Mouse (Mus musculus): ENCODE measurements around the gene Ttf1. TPM values are rescaled to one million over a fixed set of nuclear protein-coding genes. Genes with fewer than 3 reads are reported as not detected.
A peak's percentile ranks its signal among the peaks of the same experiment; 100 is the strongest.

Gene Ttf1
- polyA plus RNA-seq, 1 experiment, result 0.28 TPM

DNA sequence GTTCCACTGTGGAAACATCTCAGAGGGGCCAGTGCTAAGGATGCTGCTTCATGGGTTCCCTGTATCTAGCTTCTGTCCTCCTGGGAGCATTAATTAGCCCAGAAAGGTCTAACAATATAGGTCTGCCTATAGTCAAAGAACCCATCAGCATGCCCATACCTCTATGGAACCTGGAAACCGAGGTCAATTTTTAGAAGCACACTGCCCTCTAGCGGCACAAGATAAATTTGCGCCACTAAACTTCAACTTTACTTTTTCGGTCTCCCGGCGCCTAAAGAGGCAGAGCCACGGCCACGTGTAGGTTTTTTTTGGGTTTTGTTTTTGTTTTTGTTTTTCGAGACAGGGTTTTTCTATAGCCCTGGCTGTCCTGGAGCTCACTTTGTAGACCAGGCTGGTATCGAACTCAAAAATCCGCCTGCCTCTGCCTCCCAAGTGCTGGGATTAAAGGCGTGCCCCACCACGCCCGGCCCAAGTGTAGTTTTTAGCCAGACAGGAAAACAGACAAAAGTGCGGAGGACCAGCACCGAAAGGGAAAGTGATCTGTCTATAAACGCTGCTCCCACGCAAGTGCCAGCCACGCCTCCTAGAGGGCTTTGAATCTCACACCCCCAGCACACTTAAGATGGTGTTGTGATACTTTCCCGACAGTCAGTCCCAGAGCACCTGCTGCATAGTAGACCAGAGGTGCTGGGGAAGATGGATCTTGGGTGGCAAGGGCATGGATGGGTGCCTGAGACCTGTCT lies 6.1 kb upstream of the Ttf1 start:
- TF ChIP-seq TAL1 (IDR thresholded peaks at IDR 0.05; ENCODE audit: low read length) (no peak), GATA1 (IDR thresholded peaks at IDR 0.05; ENCODE audit: low read length) (no peak)
- Histone ChIP-seq H3K4me1 (ENCODE audit: control insufficient read depth) (peaks cover 13% of the 10 kb centered on the region), H3K9me3 (ENCODE audit: control insufficient read depth, low read length) (peaks cover 2% of the 10 kb centered on the region; the same call in 1 of the 2 replicates), H3K36me3 (ENCODE audit: control insufficient read depth) (no peaks in the 10 kb centered on the region), H3K27me3 (ENCODE audit: control insufficient read depth) (peaks cover 53% of the 10 kb centered on the region), H3K4me3 (replicated peaks) (peak overlapping the region; percentile 54)

DNA sequence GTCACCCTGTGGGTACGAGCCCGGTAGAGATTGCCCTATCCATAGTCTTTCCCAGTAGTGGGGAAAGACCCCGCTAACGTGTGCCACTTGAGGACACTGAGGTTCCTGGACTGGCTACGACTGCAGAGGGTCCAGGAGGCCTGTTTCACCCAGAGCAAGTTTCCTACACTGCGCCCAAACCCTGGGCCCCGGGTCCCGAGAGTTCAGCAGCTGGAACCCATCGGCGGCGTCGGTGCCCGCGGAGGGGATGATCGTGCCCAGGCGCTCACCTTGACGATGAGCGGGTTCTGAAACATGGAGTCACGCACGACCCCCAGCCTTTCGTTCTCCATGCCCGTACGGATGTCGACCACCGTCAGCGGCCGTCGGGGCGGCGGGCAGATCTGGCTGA lies 5.5 kb upstream of the Ttf1 start:
- no peaks in the 10 kb centered on the region for H3K36me3 ChIP-seq (ENCODE audit: control insufficient read depth)
- no peak for TF ChIP-seq TAL1 (IDR thresholded peaks at IDR 0.05; ENCODE audit: low read length)
- no peak for TF ChIP-seq GATA1 (IDR thresholded peaks at IDR 0.05; ENCODE audit: low read length)

GRCm38 (mm10) chr2:29054991-29055390 lies 5.1 kb upstream of the Ttf1 start, which contains the start of gene Cfap77:
Cfap77 (minus strand) TSS chr2:29055066.
- TF ChIP-seq GATA1 (IDR thresholded peaks at IDR 0.05; ENCODE audit: low read length) (no peak), TAL1 (IDR thresholded peaks at IDR 0.05; ENCODE audit: low read length) (no peak)
- peaks cover 53% of the 10 kb centered on the region for H3K27me3 ChIP-seq (ENCODE audit: control insufficient read depth)
- no peaks in the 10 kb centered on the region for H3K36me3 ChIP-seq (ENCODE audit: control insufficient read depth)
- H3K4me1 ChIP-seq (ENCODE audit: control insufficient read depth), result peaks cover 17% of the 10 kb centered on the region
- H3K9me3 ChIP-seq (ENCODE audit: control insufficient read depth, low read length), result peaks cover 2% of the 10 kb centered on the region; the same call in 1 of the 2 replicates
- H3K4me3 ChIP-seq (replicated peaks), result peak within 1 kb of the TSS; percentile 54

More for the DNA sequence above, 5.5 kb upstream of the Ttf1 start:
- Histone ChIP-seq H3K27me3 (ENCODE audit: control insufficient read depth) (peaks cover 53% of the 10 kb centered on the region), H3K9me3 (ENCODE audit: control insufficient read depth, low read length) (peaks cover 2% of the 10 kb centered on the region; the same call in 1 of the 2 replicates), H3K4me3 (replicated peaks) (peak overlapping the region; percentile 54), H3K4me1 (ENCODE audit: control insufficient read depth) (peaks cover 15% of the 10 kb centered on the region)

GRCm38 (mm10) chr2:29065796-29066195 lies 5.7 kb downstream of the Ttf1 start:
- TF ChIP-seq TAL1 (IDR thresholded peaks at IDR 0.05; ENCODE audit: low read length) (no peak), GATA1 (IDR thresholded peaks at IDR 0.05; ENCODE audit: low read length) (no peak)
- Histone ChIP-seq H3K4me1 (ENCODE audit: control insufficient read depth) (peaks cover 18% of the 10 kb centered on the region), H3K4me3 (replicated peaks) (no peak overlapping the region), H3K9me3 (ENCODE audit: control insufficient read depth, low read length) (no peaks in the 10 kb centered on the region), H3K36me3 (ENCODE audit: control insufficient read depth) (peaks cover 68% of the 10 kb centered on the region), H3K27me3 (ENCODE audit: control insufficient read depth) (no peaks in the 10 kb centered on the region)

GRCm38 (mm10) chr2:29066410-29066809 lies 6.3 kb downstream of the Ttf1 start:
- no peaks in the 10 kb centered on the region for H3K27me3 ChIP-seq (ENCODE audit: control insufficient read depth)
- no peaks in the 10 kb centered on the region for H3K9me3 ChIP-seq (ENCODE audit: control insufficient read depth, low read length)
- H3K4me3 ChIP-seq (replicated peaks), result no peak overlapping the region
- no peak for TF ChIP-seq GATA1 (IDR thresholded peaks at IDR 0.05; ENCODE audit: low read length)
- TF ChIP-seq TAL1 (IDR thresholded peaks at IDR 0.05; ENCODE audit: low read length), result no peak
- H3K4me1 ChIP-seq (ENCODE audit: control insufficient read depth), result peaks cover 12% of the 10 kb centered on the region
- peaks cover 75% of the 10 kb centered on the region for H3K36me3 ChIP-seq (ENCODE audit: control insufficient read depth)

GRCm38 (mm10) chr2:29074676-29075075 lies 14.6 kb downstream of the Ttf1 start:
- no peaks in the 10 kb centered on the region for H3K27me3 ChIP-seq (ENCODE audit: control insufficient read depth)
- H3K4me3 ChIP-seq (replicated peaks), result no peak overlapping the region
- TF ChIP-seq TAL1 (IDR thresholded peaks at IDR 0.05; ENCODE audit: low read length), result no peak
- TF ChIP-seq GATA1 (IDR thresholded peaks at IDR 0.05; ENCODE audit: low read length), result no peak
- H3K36me3 ChIP-seq (ENCODE audit: control insufficient read depth), result peaks cover 92% of the 10 kb centered on the region
- no peaks in the 10 kb centered on the region for H3K9me3 ChIP-seq (ENCODE audit: control insufficient read depth, low read length)
- H3K4me1 ChIP-seq (ENCODE audit: control insufficient read depth), result no peaks in the 10 kb centered on the region

DNA sequence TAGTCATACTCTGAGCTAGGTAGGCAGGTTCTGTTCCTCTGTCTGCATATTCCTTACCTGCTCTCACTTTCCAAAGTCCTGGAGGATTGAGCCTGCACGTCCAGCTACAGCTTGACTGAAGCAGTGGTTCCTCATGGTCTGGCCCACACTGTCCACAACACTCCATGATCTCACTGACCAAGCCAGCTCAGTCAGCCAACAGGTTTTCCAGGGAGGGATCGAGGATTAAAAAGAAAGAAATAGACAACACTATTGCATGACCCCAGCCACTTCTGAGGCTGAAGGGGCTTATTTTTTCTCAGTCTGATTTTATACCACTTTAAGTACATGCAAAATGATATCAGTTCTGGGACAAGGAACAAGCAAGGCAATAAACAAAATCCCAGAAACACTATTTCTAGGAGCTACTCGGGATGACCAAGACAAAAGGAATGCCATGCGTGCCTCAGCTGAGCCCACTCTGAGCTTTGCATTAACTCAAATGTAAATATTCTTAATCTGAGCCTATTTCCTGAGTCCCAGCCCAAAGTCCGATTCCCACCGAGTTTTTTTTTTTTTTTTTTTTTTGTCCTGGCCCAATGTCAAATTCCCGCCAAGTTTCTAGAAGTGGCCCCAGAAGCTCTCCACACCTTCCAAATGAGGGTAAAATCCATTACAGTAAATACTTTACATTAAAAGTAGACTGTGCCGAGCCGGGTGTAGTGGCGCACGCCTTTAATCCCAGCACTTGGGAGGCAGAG lies 15.4 kb downstream of the Ttf1 start:
- peaks cover 92% of the 10 kb centered on the region for H3K36me3 ChIP-seq (ENCODE audit: control insufficient read depth)
- no peak overlapping the region for H3K4me3 ChIP-seq (replicated peaks)
- no peaks in the 10 kb centered on the region for H3K27me3 ChIP-seq (ENCODE audit: control insufficient read depth)
- TF ChIP-seq TAL1 (IDR thresholded peaks at IDR 0.05; ENCODE audit: low read length) (no peak), GATA1 (IDR thresholded peaks at IDR 0.05; ENCODE audit: low read length) (no peak)
- no peaks in the 10 kb centered on the region for H3K9me3 ChIP-seq (ENCODE audit: control insufficient read depth, low read length)
- H3K4me1 ChIP-seq (ENCODE audit: control insufficient read depth), result no peaks in the 10 kb centered on the region

- H3K9me3 ChIP-seq (ENCODE audit: control insufficient read depth, low read length), result no peaks in the 10 kb centered on the region
- H3K4me1 ChIP-seq (ENCODE audit: control insufficient read depth), result no peaks in the 10 kb centered on the region
- H3K27me3 ChIP-seq (ENCODE audit: control insufficient read depth), result no peaks in the 10 kb centered on the region
- TF ChIP-seq GATA1 (IDR thresholded peaks at IDR 0.05; ENCODE audit: low read length) (no peak), TAL1 (IDR thresholded peaks at IDR 0.05; ENCODE audit: low read length) (no peak)
- H3K36me3 ChIP-seq (ENCODE audit: control insufficient read depth), result peaks cover 92% of the 10 kb centered on the region
- H3K4me3 ChIP-seq (replicated peaks), result no peak overlapping the region
Measured at GRCm38 (mm10) chr2:29076226-29076625, 16.2 kb downstream of the Ttf1 start.

- Histone ChIP-seq H3K9me3 (ENCODE audit: control insufficient read depth, low read length) (no peaks in the 10 kb centered on the region), H3K4me3 (replicated peaks) (no peak overlapping the region), H3K36me3 (ENCODE audit: control insufficient read depth) (peaks cover 93% of the 10 kb centered on the region), H3K4me1 (ENCODE audit: control insufficient read depth) (no peaks in the 10 kb centered on the region), H3K27me3 (ENCODE audit: control insufficient read depth) (no peaks in the 10 kb centered on the region)
- TF ChIP-seq GATA1 (IDR thresholded peaks at IDR 0.05; ENCODE audit: low read length), result no peak
- TF ChIP-seq TAL1 (IDR thresholded peaks at IDR 0.05; ENCODE audit: low read length), result no peak
Measured at GRCm38 (mm10) chr2:29081965-29082364, 21.9 kb downstream of the Ttf1 start.
